Mouse (Mus musculus): ENCODE measurements around the gene Cltc. TPM values are rescaled to one million over a fixed set of nuclear protein-coding genes. Genes with fewer than 3 reads are reported as not detected.
"Not testable (repeated sequence)": the region's sequence is repeated elsewhere in the genome, so short reads cannot be mapped to it uniquely, and the experiment has no call there.

Gene Cltc
- 70.3 and 73.7 TPM in 2 replicates for polyA plus RNA-seq (2015; fragmentation: Nextera tagmentation; extraction: Ambion mirVana)

DNA sequence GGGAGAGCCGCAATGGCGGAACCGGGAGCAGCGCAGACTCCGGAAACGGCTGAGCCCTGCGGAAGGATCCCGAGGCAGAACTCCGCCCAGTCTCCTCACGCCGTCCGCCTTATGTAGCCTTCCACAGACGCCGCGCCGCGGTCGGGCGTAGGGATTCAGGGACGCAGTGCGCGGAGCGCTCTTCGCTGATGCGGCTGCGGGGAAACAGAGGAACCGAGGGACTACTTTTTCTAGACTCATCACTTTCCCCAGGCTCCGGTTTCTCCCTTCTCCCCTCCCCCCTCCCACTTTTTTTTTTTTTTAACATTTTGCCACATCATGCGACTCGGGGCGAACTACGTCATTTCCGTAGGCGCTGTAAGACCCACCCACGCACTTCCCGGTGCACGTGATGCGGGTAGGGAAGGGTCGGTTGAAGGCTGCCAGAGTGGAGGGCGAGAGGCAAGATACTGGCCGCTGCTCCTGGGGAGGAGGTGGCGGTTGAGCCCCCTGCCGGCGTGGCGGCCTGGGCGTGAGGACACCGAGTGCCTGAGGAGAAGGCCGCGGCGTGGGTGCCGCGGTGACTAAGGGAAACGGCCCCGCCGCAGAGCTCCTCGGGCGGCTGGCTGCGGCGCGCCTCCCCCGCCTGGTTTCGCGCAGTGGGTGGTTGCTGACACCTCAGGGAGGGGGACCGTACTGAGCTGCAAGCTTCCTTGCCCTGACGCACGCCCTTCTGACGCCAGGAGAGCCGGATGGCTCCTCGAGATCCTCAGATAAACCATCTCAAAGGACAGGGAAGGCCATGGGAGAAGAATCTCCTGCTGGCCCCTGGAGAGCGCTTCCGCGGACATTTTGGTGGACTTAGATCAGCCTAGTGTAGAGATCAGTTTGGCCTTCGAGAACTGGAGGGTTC lies at the start of gene Cltc:
Cltc (minus strand) TSS at position 86 of the 892 bp plus-strand sequence.
- DNase-seq (ENCODE audit: low spot score) = peak; percentile 98

- DNase-seq (ENCODE audit: low spot score) = peak; percentile 54
These were observed 49.7 kb upstream of the Cltc start for GRCm38 (mm10) chr11:86807001-86807477.

GRCm38 (mm10) chr11:86794161-86794560 lies 36.8 kb upstream of the Cltc start:
- DNase-seq (ENCODE audit: low spot score) = no peak

GRCm38 (mm10) chr11:86787436-86787835 lies 30.1 kb upstream of the Cltc start:
- DNase-seq (ENCODE audit: low spot score) = not testable (repeated sequence)

DNA sequence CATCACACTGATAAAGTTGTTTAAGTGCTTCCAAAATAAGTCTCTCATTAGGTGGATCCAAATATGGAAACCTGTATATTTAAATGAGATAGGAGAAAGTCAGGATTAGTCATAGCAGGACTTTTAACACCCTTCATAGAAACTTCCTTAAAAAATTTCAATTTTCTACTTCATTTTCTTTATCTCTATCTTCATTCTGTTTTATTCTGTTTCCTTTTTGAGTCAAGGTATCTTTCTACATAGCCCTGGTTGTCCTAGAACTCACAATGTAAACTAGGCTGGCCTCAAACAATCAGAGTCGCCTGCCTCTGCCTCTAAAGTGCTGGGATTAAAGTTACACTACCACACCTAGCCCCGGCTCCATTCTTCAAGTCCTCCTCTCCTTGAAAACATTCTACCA lies 28.4 kb upstream of the Cltc start:
- DNase-seq (ENCODE audit: low spot score) = no peak

GRCm38 (mm10) chr11:86769884-86770283 lies 12.5 kb upstream of the Cltc start:
- DNase-seq (ENCODE audit: low spot score) = no peak

DNA sequence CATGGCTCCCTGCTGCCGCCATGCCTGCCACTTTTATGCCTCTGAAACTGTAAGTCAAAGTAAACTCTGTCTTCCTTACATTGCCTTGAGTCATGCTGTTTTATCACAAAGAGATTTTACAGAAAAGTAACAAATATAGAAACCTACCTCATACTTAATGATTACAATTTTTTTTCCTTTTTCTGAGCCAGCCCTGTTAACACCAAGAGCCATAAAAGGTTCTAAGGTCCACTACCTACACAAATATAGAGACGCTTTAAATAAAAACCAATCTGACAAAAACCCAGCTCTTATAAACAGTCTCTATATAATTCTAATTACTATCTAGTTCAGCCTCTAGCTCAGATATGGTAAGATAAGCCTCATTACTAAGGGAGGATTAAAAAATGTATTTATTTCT lies 7.1 kb upstream of the Cltc start:
- no peak for DNase-seq (ENCODE audit: low spot score)

DNA sequence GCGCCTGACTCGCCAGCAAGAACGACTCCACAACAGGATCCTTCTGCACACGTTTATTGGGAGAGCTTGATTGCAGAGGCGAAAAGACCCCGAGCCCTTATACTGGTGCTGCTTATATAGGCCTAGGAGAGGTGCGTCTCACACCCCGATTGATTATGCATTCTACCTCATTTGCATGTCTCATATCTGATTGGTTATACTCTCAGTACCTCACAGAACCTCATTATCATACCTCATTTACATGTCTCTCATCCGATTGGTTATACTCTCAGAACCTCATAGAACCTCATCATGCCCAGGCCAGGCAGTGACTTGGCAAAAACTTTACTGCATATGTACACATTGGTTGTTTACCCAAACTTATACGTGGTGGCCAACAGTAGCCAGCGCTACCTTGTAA lies 5.8 kb upstream of the Cltc start:
- not testable (repeated sequence) for DNase-seq (ENCODE audit: low spot score)

GRCm38 (mm10) chr11:86760357-86760756 lies 3.0 kb upstream of the Cltc start:
- DNase-seq (ENCODE audit: low spot score) = no peak

DNA sequence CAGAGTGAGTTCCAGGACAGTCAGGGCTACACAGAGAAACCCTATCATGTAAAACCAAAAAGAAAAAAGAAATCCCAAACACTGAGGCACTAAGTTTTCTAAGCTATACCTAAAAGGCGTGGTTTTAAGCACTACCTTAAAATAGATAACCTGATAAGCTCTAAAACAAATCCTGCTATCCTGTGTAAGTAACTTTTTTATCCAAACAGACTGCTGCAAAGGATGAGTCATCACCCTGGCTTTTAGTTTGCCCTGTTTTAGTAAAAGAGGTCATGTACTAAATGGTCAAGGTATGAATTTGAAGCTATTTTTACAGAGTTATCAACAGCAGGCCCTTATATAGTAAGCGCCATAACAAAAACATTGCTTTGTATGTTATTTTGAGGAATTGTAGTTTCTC lies 2.5 kb upstream of the Cltc start:
- DNase-seq (ENCODE audit: low spot score) = no peak

DNA sequence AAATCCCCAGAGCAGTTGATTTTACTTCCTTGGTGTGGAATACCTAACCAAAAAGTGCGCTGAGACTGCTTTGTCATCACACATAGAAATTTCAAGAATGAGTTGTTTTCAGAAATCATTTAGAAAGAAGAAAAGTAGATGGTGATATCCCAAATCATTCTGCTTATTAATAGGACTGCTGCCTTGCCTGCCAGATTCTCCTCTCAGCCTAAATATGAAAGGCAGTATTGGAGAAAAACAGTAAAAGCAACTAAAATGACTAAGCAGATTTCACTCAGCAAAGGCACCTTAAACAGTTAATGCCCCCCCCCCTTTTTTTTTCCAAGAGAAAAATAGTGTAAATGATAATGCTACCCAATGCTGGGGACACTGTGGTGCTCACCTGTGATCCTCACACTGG lies 1.9 kb upstream of the Cltc start:
- DNase-seq (ENCODE audit: low spot score) = no peak

DNA sequence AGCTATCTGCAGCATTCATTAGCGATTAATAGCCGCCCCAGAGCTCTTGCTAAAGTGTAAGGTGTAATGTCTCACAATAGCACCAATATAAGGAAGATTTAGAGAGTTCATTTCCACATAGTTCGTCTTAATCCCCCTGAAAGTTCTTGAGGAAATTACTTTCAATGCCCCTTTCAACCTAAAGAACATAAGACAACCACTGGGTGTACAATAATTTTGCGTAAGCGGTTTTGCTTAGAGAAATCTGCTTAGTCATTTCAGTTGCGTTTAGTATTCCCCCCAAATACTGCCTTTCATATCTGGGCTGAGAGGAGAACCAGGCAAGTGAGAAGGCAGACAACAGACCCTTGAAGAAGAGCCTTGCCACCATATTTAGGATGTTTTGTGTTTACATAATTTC lies 1.2 kb upstream of the Cltc start:
- peak; percentile 15 for DNase-seq (ENCODE audit: low spot score)

- no peak for DNase-seq (ENCODE audit: low spot score)
These were observed 254 bp downstream of the Cltc start for GRCm38 (mm10) chr11:86757142-86757479.

GRCm38 (mm10) chr11:86756156-86757141 lies 916 bp downstream of the Cltc start:
- DNase-seq (ENCODE audit: low spot score) = peak; percentile 68

- DNase-seq (ENCODE audit: low spot score) = no peak
These were observed 5.0 kb downstream of the Cltc start for GRCm38 (mm10) chr11:86752404-86752803.

GRCm38 (mm10) chr11:86751010-86751409 lies 6.4 kb downstream of the Cltc start:
- DNase-seq (ENCODE audit: low spot score) = no peak

DNA sequence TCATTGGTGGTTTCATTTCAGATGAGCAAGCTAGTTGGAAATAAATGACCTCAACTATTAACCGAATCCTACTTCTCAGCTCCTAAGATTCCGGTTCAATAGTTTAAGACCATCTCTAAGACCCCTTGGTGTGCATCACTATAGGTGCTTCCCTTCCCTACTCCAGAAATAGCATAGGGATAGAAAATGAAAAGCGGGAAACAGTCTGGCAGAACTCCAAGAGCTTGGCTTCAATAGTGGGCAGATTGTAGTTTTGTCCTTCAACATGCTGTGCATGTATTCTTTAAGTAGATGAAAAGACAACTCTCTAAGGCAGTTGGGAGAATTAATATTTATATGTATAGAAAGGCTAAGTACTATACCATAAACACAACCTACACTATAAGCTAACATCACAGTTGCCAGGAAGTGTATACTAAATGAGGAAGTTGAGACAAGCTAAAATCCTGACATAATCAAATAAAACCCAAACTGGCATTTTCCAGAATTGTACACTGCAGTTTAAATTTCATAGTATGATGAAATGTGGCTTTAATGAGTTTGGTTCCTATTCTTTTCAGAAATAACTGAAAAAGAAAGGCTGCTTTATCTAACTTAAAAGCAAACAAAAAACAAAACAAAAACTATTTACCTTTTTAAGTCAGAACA lies 7.5 kb downstream of the Cltc start:
- no peak for DNase-seq (ENCODE audit: low spot score)

GRCm38 (mm10) chr11:86745634-86746404 lies 11.5 kb downstream of the Cltc start:
- no peak for DNase-seq (ENCODE audit: low spot score)

GRCm38 (mm10) chr11:86742605-86743004 lies 14.8 kb downstream of the Cltc start:
- DNase-seq (ENCODE audit: low spot score) = no peak

- no peak for DNase-seq (ENCODE audit: low spot score)
These were observed 15.9 kb downstream of the Cltc start for GRCm38 (mm10) chr11:86741505-86741904.

DNA sequence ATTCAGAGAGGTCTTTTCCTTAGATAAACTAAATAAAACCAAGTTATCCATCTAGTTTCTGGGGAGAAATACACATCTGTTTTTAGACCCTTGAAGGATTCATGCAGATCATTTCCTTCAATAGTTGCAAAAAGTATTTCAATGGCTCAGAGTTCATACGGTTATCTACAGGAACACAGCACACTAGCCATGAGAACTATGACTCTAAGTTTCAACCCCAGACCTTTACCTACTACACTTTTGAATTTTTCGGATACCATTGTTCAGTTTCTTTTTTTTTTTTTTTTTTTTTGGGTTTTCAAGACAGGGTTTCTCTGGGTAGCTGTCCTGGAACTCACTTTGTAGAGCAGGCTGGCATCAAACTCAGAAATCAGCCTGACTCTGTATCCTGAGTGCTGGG lies 17.9 kb downstream of the Cltc start:
- DNase-seq (ENCODE audit: low spot score) = no peak
